Mouse (Mus musculus) kidney, embryonic 16.5 days (tissue): ENCODE measurements around the gene Nol7. TPM values are rescaled to one million over a fixed set of nuclear protein-coding genes. Genes with fewer than 3 reads are reported as not detected.

Source experiments
- ATAC-seq: fragments of 200-750 bp; cut with Nextera tagmentation; 2 replicates; pipeline ENCODE4 v1.8.0; 2017; ENCODE audit warnings: moderate TSS enrichment; ENCODE audit not compliant: low FRiP score, low TSS enrichment
- H3K27ac ChIP-seq: fragments of 300-500 bp; sonication (generic); 2 replicates; pipeline ENCODE4 v1.5.1; 2014; ENCODE audit warnings: low read length
- H3K27me3 ChIP-seq: fragments of 300-500 bp; sonication (generic); 2 replicates; pipeline ENCODE4 v1.6.1; 2014; ENCODE audit warnings: low read length, control low read depth, mixed read lengths; ENCODE audit not compliant: insufficient read depth
- H3K36me3 ChIP-seq: fragments of 300-500 bp; sonication (generic); 2 replicates; pipeline ENCODE4 v1.6.1; 2014; ENCODE audit warnings: low read length, control low read depth, mixed read lengths; ENCODE audit not compliant: insufficient read depth
- H3K4me1 ChIP-seq: fragments of 300-500 bp; sonication (generic); 2 replicates; pipeline ENCODE4 v1.6.1; 2014; ENCODE audit warnings: low read length, control low read depth, mixed read lengths; ENCODE audit not compliant: insufficient read depth
- H3K4me2 ChIP-seq: fragments of 300-500 bp; sonication (generic); replicated peaks from 2 replicates; pipeline ENCODE4 v1.6.1; 2014; ENCODE audit warnings: low read depth, low read length
- H3K4me3 ChIP-seq: fragments of 300-500 bp; sonication (generic); 2 replicates; pipeline ENCODE4 v1.5.1; 2014; ENCODE audit warnings: mild to moderate bottlenecking, low read length
- H3K9ac ChIP-seq: fragments of 300-500 bp; sonication (generic); replicated peaks from 2 replicates; pipeline ENCODE4 v1.6.1; 2014; ENCODE audit warnings: low read length
- H3K9me3 ChIP-seq: fragments of 300-500 bp; sonication (generic); 2 replicates; pipeline ENCODE4 v1.6.1; 2016; ENCODE audit warnings: low read length, control low read depth
- WGBS: fragments of 180-500 bp; shearing (Covaris S2); extraction: QIAGEN DNeasy Blood & Tissue Kit; methylation state at CpG from one replicate; pipeline ENCODE4 v1.1.7; 2014; 5-methylcytosine and 5-hydroxymethylcytosine counted together
- polyA plus RNA-seq: library from polyadenylated mRNA; unstranded; fragments of >200 nt; fragmentation: Nextera tagmentation; extraction: Ambion mirVana; gene quantifications from 2 replicates; pipeline ENCODE4 v1.2.1, GENCODE M21; 2015

Gene Nol7
- polyA plus RNA-seq, 1 experiment from 2014 or later: 97.7 TPM

- no peak overlapping the region for H3K27ac ChIP-seq
- no peak overlapping the region for H3K4me2 ChIP-seq
- 92% methylated on average over 2 of the region's 2 CpGs for WGBS
- peaks cover 48% of the 10 kb centered on the region for H3K36me3 ChIP-seq
- H3K4me3 ChIP-seq: no peak overlapping the region
- H3K4me1 ChIP-seq: no peaks in the 10 kb centered on the region
- ATAC-seq: no peak
- no peak overlapping the region for H3K9ac ChIP-seq
- H3K27me3 ChIP-seq: no peaks in the 10 kb centered on the region
- no peaks in the 10 kb centered on the region for H3K9me3 ChIP-seq
Measured at GRCm38 (mm10) chr13:43413611-43414010, 15.4 kb downstream of the Nol7 start.

GRCm38 (mm10) chr13:43415249-43415648, 17.1 kb downstream of the Nol7 start:
- ATAC-seq: no peak
- Histone ChIP-seq H3K4me3 (no peak overlapping the region), H3K4me2 (no peak overlapping the region), H3K36me3 (peaks cover 52% of the 10 kb centered on the region), H3K9ac (no peak overlapping the region), H3K4me1 (no peaks in the 10 kb centered on the region), H3K27ac (no peak overlapping the region), H3K9me3 (no peaks in the 10 kb centered on the region), H3K27me3 (no peaks in the 10 kb centered on the region)
- 81% methylated on average over 1 of the region's 1 CpGs for WGBS

GRCm38 (mm10) chr13:43428436-43428835, 30.2 kb downstream of the Nol7 start:
- ATAC-seq: no peak
- Histone ChIP-seq H3K27ac (no peak overlapping the region), H3K4me2 (no peak overlapping the region), H3K27me3 (no peaks in the 10 kb centered on the region), H3K4me3 (no peak overlapping the region), H3K9me3 (no peaks in the 10 kb centered on the region), H3K4me1 (no peaks in the 10 kb centered on the region), H3K36me3 (peaks cover 26% of the 10 kb centered on the region), H3K9ac (no peak overlapping the region)
- WGBS: 85% methylated on average over 4 of the region's 4 CpGs

GRCm38 (mm10) chr13:43433395-43433794, 35.2 kb downstream of the Nol7 start:
- H3K9ac ChIP-seq: no peak overlapping the region
- H3K9me3 ChIP-seq: 0 out of 2 replicates have a peak, but pooled peaks cover 2% of the 10 kb centered on the region
- H3K4me1 ChIP-seq: no peaks in the 10 kb centered on the region
- H3K27me3 ChIP-seq: no peaks in the 10 kb centered on the region
- H3K4me3 ChIP-seq: no peak overlapping the region
- WGBS: 81% methylated on average over 2 of the region's 2 CpGs
- no peak overlapping the region for H3K27ac ChIP-seq
- no peak for ATAC-seq
- peaks cover 14% of the 10 kb centered on the region for H3K36me3 ChIP-seq
- no peak overlapping the region for H3K4me2 ChIP-seq

GRCm38 (mm10) chr13:43440376-43440775, 42.2 kb downstream of the Nol7 start:
- Histone ChIP-seq H3K9me3 (0 out of 2 replicates have a peak, but pooled peaks cover 2% of the 10 kb centered on the region), H3K27ac (no peak overlapping the region), H3K27me3 (no peaks in the 10 kb centered on the region), H3K4me2 (no peak overlapping the region), H3K4me3 (no peak overlapping the region), H3K9ac (no peak overlapping the region), H3K36me3 (no peaks in the 10 kb centered on the region), H3K4me1 (no peaks in the 10 kb centered on the region)
- WGBS: 100% methylated on average over 1 of the region's 1 CpGs
- ATAC-seq: no peak

GRCm38 (mm10) chr13:43442551-43442950, 44.4 kb downstream of the Nol7 start:
- WGBS: 94% methylated on average over 1 of the region's 1 CpGs
- H3K4me3 ChIP-seq: no peak overlapping the region
- H3K9ac ChIP-seq: no peak overlapping the region
- no peaks in the 10 kb centered on the region for H3K36me3 ChIP-seq
- no peaks in the 10 kb centered on the region for H3K27me3 ChIP-seq
- H3K27ac ChIP-seq: no peak overlapping the region
- peaks cover 9% of the 10 kb centered on the region; the same call in 1 of the 2 replicates for H3K4me1 ChIP-seq
- no peak for ATAC-seq
- H3K9me3 ChIP-seq: 0 out of 2 replicates have a peak, but pooled peaks cover 1% of the 10 kb centered on the region
- H3K4me2 ChIP-seq: no peak overlapping the region

- Histone ChIP-seq H3K27me3 (no peaks in the 10 kb centered on the region), H3K36me3 (no peaks in the 10 kb centered on the region), H3K9me3 (no peaks in the 10 kb centered on the region), H3K9ac (no peak overlapping the region), H3K4me1 (peaks cover 12% of the 10 kb centered on the region; the same call in 1 of the 2 replicates), H3K4me3 (no peak overlapping the region), H3K27ac (no peak overlapping the region), H3K4me2 (no peak overlapping the region)
- ATAC-seq: no peak
- 86% methylated on average over 4 of the region's 4 CpGs for WGBS
Measured at GRCm38 (mm10) chr13:43443706-43444105, 45.5 kb downstream of the Nol7 start.

- H3K27ac ChIP-seq: no peak overlapping the region
- peaks cover 12% of the 10 kb centered on the region; the same call in 1 of the 2 replicates for H3K4me1 ChIP-seq
- no peak overlapping the region for H3K4me2 ChIP-seq
- no peaks in the 10 kb centered on the region for H3K9me3 ChIP-seq
- ATAC-seq: no peak
- H3K36me3 ChIP-seq: no peaks in the 10 kb centered on the region
- no peak overlapping the region for H3K4me3 ChIP-seq
- 93% methylated on average over 3 of the region's 3 CpGs for WGBS
- no peak overlapping the region for H3K9ac ChIP-seq
- no peaks in the 10 kb centered on the region for H3K27me3 ChIP-seq
Measured at GRCm38 (mm10) chr13:43444717-43445116, 46.5 kb downstream of the Nol7 start.

- Histone ChIP-seq H3K27ac (no peak overlapping the region), H3K36me3 (no peaks in the 10 kb centered on the region), H3K9ac (no peak overlapping the region), H3K4me1 (peaks cover 12% of the 10 kb centered on the region; the same call in 1 of the 2 replicates), H3K4me3 (no peak overlapping the region), H3K27me3 (no peaks in the 10 kb centered on the region), H3K4me2 (no peak overlapping the region), H3K9me3 (no peaks in the 10 kb centered on the region)
- WGBS: 89% methylated on average over 4 of the region's 4 CpGs
- no peak for ATAC-seq
Measured at GRCm38 (mm10) chr13:43445754-43446153, 47.6 kb downstream of the Nol7 start.

GRCm38 (mm10) chr13:43447721-43448120, 49.5 kb downstream of the Nol7 start:
- no peak overlapping the region for H3K4me3 ChIP-seq
- no peak for ATAC-seq
- no peak overlapping the region for H3K27ac ChIP-seq
- no peaks in the 10 kb centered on the region for H3K36me3 ChIP-seq
- H3K27me3 ChIP-seq: no peaks in the 10 kb centered on the region
- H3K9ac ChIP-seq: no peak overlapping the region
- no peaks in the 10 kb centered on the region for H3K9me3 ChIP-seq
- H3K4me2 ChIP-seq: no peak overlapping the region
- H3K4me1 ChIP-seq: peaks cover 18% of the 10 kb centered on the region
- 64% methylated on average over 3 of the region's 3 CpGs for WGBS
